Mouse (Mus musculus) embryonic fibroblast, embryonic 13.5 days (primary cell): Measurements from ENCODE around the gene Gramd1b. TPM values are rescaled to one million over a fixed set of nuclear protein-coding genes. Genes with fewer than 3 reads are reported as not detected.

Source experiments
- H3K27ac ChIP-seq: 2 replicates; pipeline ENCODE4 v1.5.1; 2012; ENCODE audit warnings: low read length, control low read depth, inconsistent platforms; ENCODE audit not compliant: insufficient read depth
- H3K4me1 ChIP-seq: 2 replicates; pipeline ENCODE4 v1.6.1; 2011; ENCODE audit warnings: low read length; ENCODE audit not compliant: control insufficient read depth, insufficient read depth
- H3K4me3 ChIP-seq: 2 replicates; pipeline ENCODE4 v1.5.1; 2011; ENCODE audit warnings: mild to moderate bottlenecking, control low read depth, low read length; ENCODE audit not compliant: insufficient read depth
- CTCF ChIP-seq: IDR thresholded peaks from 2 replicates; pipeline ENCODE4 v1.5.1; 2011; ENCODE audit warnings: mild to moderate bottlenecking, control low read depth, low read length, moderate library complexity, borderline replicate concordance; ENCODE audit not compliant: insufficient read depth
- POLR2A ChIP-seq: IDR thresholded peaks from 2 replicates; pipeline ENCODE4 v1.6.1; 2011; ENCODE audit warnings: low read depth, mild to moderate bottlenecking, control low read depth, low read length, moderate library complexity
- polyA plus RNA-seq: library from polyadenylated mRNA; stranded (reverse); fragments of >200 nt; gene quantifications from 2 replicates; pipeline ENCODE4 v1.2.4, GENCODE M21; 2011; ENCODE audit warnings: low read depth; ENCODE audit not compliant: missing spikeins, insufficient read length

Gramd1b gene
- polyA plus RNA-seq, 1 experiment, result 14.3 TPM

DNA sequence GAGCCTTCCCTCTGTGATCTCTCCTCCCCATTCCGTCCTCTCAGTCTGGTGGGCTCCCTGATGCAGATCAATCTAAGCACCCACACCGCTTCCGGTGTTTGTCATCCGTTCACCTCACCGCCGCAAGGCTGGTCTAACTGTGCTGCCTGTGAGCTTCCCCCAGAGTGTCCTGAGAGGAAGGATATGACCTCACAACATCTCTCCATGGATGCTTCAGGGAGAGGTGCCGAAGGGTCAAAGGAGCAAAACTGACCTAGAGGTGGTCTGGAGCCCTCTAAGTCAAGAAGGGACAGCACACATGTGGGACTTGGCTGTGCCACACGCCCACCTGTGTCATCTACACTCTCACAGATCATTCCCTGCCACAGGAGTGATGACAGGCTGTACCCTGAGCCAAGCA, 228.8 kb downstream of the Gramd1b start:
- TF ChIP-seq CTCF, result no peak
- TF ChIP-seq POLR2A, result no peak
- H3K4me1 ChIP-seq, result no peaks in the 10 kb centered on the region
- no peak overlapping the region for H3K4me3 ChIP-seq
- H3K27ac ChIP-seq, result no peak overlapping the region

GRCm38 (mm10) chr9:40301475-40301874, 229.7 kb downstream of the Gramd1b start:
- Histone ChIP-seq H3K4me3 (no peak overlapping the region), H3K27ac (no peak overlapping the region), H3K4me1 (no peaks in the 10 kb centered on the region)
- no peak for TF ChIP-seq CTCF
- no peak for TF ChIP-seq POLR2A

- TF ChIP-seq CTCF (no peak), POLR2A (no peak)
- Histone ChIP-seq H3K27ac (no peak overlapping the region), H3K4me3 (no peak overlapping the region), H3K4me1 (no peaks in the 10 kb centered on the region)
Measured at GRCm38 (mm10) chr9:40300018-40300989, 230.9 kb downstream of the Gramd1b start.

- Histone ChIP-seq H3K27ac (no peak overlapping the region), H3K4me1 (no peaks in the 10 kb centered on the region), H3K4me3 (no peak overlapping the region)
- no peak for TF ChIP-seq CTCF
- no peak for TF ChIP-seq POLR2A
Measured at GRCm38 (mm10) chr9:40299323-40299722, 231.9 kb downstream of the Gramd1b start.

- no peak overlapping the region for H3K4me3 ChIP-seq
- TF ChIP-seq CTCF (no peak), POLR2A (no peak)
- no peaks in the 10 kb centered on the region for H3K4me1 ChIP-seq
- no peak overlapping the region for H3K27ac ChIP-seq
Measured at GRCm38 (mm10) chr9:40297969-40298368, 233.2 kb downstream of the Gramd1b start.

GRCm38 (mm10) chr9:40296251-40296650, 234.9 kb downstream of the Gramd1b start:
- H3K4me3 ChIP-seq, result no peak overlapping the region
- H3K4me1 ChIP-seq, result no peaks in the 10 kb centered on the region
- TF ChIP-seq CTCF (no peak), POLR2A (no peak)
- H3K27ac ChIP-seq, result no peak overlapping the region

DNA sequence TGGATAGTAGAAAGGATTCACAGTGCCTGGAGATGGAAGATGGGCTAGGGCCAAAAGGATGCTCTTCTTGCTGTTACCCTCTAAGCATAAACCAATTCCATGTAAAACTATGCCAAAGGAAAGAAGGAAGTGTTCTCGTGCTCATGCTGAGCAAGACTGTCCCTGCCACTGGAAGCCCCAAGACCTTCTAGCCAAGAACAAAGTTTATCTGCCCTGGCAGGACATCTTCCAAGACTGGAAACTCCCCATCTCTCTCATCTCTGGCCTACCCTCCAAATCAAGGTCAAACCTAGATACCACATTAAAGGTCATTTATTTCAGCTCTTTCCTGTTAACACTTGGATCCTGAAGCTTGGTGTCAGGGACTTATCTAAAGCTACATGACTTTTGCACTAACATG, 236.3 kb downstream of the Gramd1b start:
- Histone ChIP-seq H3K4me1 (no peaks in the 10 kb centered on the region), H3K27ac (no peak overlapping the region), H3K4me3 (no peak overlapping the region)
- TF ChIP-seq CTCF (no peak), POLR2A (no peak)

DNA sequence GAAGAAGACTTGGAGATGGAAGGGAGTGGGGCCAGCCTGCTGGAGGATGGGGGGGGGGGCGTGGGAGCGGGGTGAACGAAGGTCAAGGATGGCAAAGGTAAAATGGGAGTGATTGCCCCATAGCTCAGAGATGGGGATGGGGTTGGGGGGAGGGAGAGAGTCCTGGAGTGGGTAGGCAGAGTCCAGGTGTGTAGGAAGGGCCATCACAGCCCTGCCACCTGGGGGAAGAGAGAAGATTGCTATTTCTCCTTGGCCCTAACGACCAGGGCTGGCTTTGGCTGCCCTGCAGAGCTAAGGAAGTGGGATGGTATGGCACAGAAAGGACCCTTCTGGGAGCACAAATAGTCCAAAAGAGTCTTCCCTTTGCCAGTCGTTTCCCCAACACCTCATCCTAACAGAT, 237.0 kb downstream of the Gramd1b start:
- TF ChIP-seq CTCF (no peak), POLR2A (no peak)
- H3K4me1 ChIP-seq, result no peaks in the 10 kb centered on the region
- no peak overlapping the region for H3K4me3 ChIP-seq

DNA sequence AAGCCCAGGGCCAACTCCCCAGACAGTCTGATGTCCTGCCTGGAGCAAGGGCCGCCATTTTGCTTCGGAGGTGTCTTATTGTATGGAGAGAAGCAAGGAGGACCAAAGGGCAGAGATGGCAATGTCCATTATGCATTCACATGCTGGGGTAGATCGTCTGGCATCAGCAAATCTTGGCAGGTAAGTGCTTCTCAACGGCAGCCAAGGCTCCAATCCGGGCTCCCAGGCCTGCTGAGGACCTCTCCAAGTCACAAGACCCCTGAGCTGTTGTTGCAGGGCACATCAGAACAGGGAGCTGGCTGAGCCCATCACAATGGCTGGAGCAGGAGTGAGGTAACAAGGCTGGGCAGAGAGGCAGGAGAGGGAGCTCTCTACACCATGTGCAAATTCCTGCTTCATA, 237.4 kb downstream of the Gramd1b start:
- TF ChIP-seq CTCF (no peak), POLR2A (no peak)
- Histone ChIP-seq H3K4me1 (no peaks in the 10 kb centered on the region), H3K27ac (no peak overlapping the region), H3K4me3 (no peak overlapping the region)

More for the DNA sequence above, 237.0 kb downstream of the Gramd1b start:
- H3K27ac ChIP-seq, result no peak overlapping the region

GRCm38 (mm10) chr9:40293286-40293685, 237.9 kb downstream of the Gramd1b start:
- H3K27ac ChIP-seq, result no peak overlapping the region
- TF ChIP-seq POLR2A, result no peak
- no peak for TF ChIP-seq CTCF
- H3K4me1 ChIP-seq, result no peaks in the 10 kb centered on the region

DNA sequence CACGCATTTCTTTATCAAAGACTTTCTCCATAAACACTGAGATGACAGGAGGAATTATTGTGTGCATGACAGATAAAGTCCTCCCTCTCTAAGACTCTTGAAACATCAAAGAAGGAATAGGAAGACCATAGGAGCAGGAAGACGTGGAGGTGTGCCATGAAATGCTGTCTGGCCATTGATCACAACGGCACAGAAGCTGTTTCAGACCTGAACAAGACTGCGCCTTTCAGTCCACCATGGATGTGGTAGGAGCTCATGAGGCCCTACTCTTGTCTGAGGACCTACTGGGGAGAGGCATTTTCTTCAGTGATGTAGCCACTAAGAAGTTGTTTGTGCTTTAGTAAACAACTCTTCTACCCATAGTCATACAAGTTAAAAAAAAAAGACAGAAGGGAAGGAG, 238.7 kb downstream of the Gramd1b start:
- H3K4me1 ChIP-seq, result no peaks in the 10 kb centered on the region
- H3K27ac ChIP-seq, result no peak overlapping the region
- TF ChIP-seq CTCF (no peak), POLR2A (no peak)
- H3K4me3 ChIP-seq, result no peak overlapping the region

More at GRCm38 (mm10) chr9:40293286-40293685, 237.9 kb downstream of the Gramd1b start:
- no peak overlapping the region for H3K4me3 ChIP-seq
